Comparison of ENCODE assay signal across 9 mouse cellular contexts in genomic region chr9:41805491-41806288, GRCm38 (mm10).
DNase-seq lines count a peak whose midpoint lies in the region; ATAC-seq and TF ChIP-seq lines count a peak whose summit lies in the region.
"Had no signal": no experiment of that assay in that cellular context is flagged by ENCODE, and none has a peak within 500 bp of the region (broad histone marks: within the 10 kb centered on the region; RNA-seq: fewer than 3 reads in every experiment).

No protein-coding gene starts in this region.

- WGBS in lung, postnatal 0 days = 37% methylated on average over 15 of the region's 15 CpGs
- WGBS in embryonic facial prominence, embryonic 15.5 days = 9% methylated on average over 15 of the region's 15 CpGs
- 54% methylated on average over 15 of the region's 15 CpGs for WGBS in neural tube, embryonic 13.5 days

- ATAC-seq in lung, postnatal 0 days = no peak
- ATAC-seq in embryonic facial prominence, embryonic 15.5 days (ENCODE audit: insufficient number of reproducible peaks, low FRiP score, low TSS enrichment, low read depth) = peak; percentile 79
- ATAC-seq in neural tube, embryonic 13.5 days (ENCODE audit: low read depth) = no peak

- no peaks in the 10 kb centered on the region for H3K27me3 ChIP-seq in lung, postnatal 0 days (replicated peaks; ENCODE audit: insufficient read depth, low read length)
- no peaks in the 10 kb centered on the region for H3K27me3 ChIP-seq in embryonic facial prominence, embryonic 15.5 days
- H3K27me3 ChIP-seq in neural tube, embryonic 13.5 days = no peaks in the 10 kb centered on the region
- H3K27me3 ChIP-seq: neural tube, embryonic 12.5 days had no signal

- H3K36me3 ChIP-seq in lung, postnatal 0 days (ENCODE audit: insufficient read depth, low read length) = no peaks in the 10 kb centered on the region
- H3K36me3 ChIP-seq in embryonic facial prominence, embryonic 15.5 days = no peaks in the 10 kb centered on the region
- no peaks in the 10 kb centered on the region for H3K36me3 ChIP-seq in neural tube, embryonic 13.5 days
- H3K36me3 ChIP-seq: neural tube, embryonic 12.5 days had no signal

- no peak overlapping the region for H3K27ac ChIP-seq in lung, postnatal 0 days (ENCODE audit: low read length)
- peak overlapping the region; percentile 93 for H3K27ac ChIP-seq in embryonic facial prominence, embryonic 15.5 days (replicated peaks)
- peak overlapping the region; percentile 64 for H3K27ac ChIP-seq in neural tube, embryonic 13.5 days (replicated peaks)
- H3K27ac ChIP-seq: neural tube, embryonic 12.5 days had no signal

- no peaks in the 10 kb centered on the region for H3K4me1 ChIP-seq in lung, postnatal 0 days (ENCODE audit: insufficient read depth, low read depth, low read length)
- peaks cover 34% of the 10 kb centered on the region for H3K4me1 ChIP-seq in embryonic facial prominence, embryonic 15.5 days
- H3K4me1 ChIP-seq in neural tube, embryonic 13.5 days (replicated peaks) = peaks cover 28% of the 10 kb centered on the region

- H3K4me2 ChIP-seq in lung, postnatal 0 days (replicated peaks; ENCODE audit: low read depth, low read length) = no peak overlapping the region
- peak overlapping the region; percentile 32 for H3K4me2 ChIP-seq in embryonic facial prominence, embryonic 15.5 days (replicated peaks)
- no peak overlapping the region for H3K4me2 ChIP-seq in neural tube, embryonic 13.5 days
- H3K4me2 ChIP-seq: neural tube, embryonic 12.5 days had no signal

- no peak for TF ChIP-seq EP300 in lung, postnatal 0 days (IDR thresholded peaks at IDR 0.05)

- no peak overlapping the region for H3K4me3 ChIP-seq in lung, postnatal 0 days (ENCODE audit: low read depth, low read length)
- no peak overlapping the region for H3K4me3 ChIP-seq in embryonic facial prominence, embryonic 15.5 days (replicated peaks)
- no peak overlapping the region for H3K4me3 ChIP-seq in neural tube, embryonic 13.5 days
- H3K4me3 ChIP-seq: neural tube, embryonic 12.5 days had no signal

- peak; percentile 10 to 15 for DNase-seq in lung, adult 18-20 months
- no peak for DNase-seq in lung, postnatal 0 days (ENCODE audit: low spot score)
- peak; percentile 43 to 62 for DNase-seq in kidney, postnatal 4 days
- no peak for DNase-seq in urinary bladder, postnatal 4 days (ENCODE audit: low spot score in 2 of 2)
- DNase-seq in cerebellum, postnatal 36 days = no peak
- DNase-seq in layer of hippocampus, adult 9-10 months (ENCODE audit: low spot score) = no peak

- TF ChIP-seq CTCF in lung, postnatal 0 days (IDR thresholded peaks at IDR 0.05) = no peak

- no peaks in the 10 kb centered on the region for H3K9me3 ChIP-seq in lung, postnatal 0 days (ENCODE audit: low read length)
- H3K9me3 ChIP-seq in embryonic facial prominence, embryonic 15.5 days (replicated peaks) = no peaks in the 10 kb centered on the region
- no peaks in the 10 kb centered on the region for H3K9me3 ChIP-seq in neural tube, embryonic 13.5 days
- H3K9me3 ChIP-seq: neural tube, embryonic 12.5 days had no signal

- H3K9ac ChIP-seq in lung, postnatal 0 days (replicated peaks; ENCODE audit: low read depth) = no peak overlapping the region
- H3K9ac ChIP-seq in embryonic facial prominence, embryonic 15.5 days = no peak overlapping the region
- H3K9ac ChIP-seq in neural tube, embryonic 13.5 days = no peak overlapping the region; the same call in 1 of the 2 replicates
- H3K9ac ChIP-seq: neural tube, embryonic 12.5 days had no signal

Comparison
In these comparisons a context has a peak if more than half of its experiments do, and no peak if none do; other contexts are left out.
1. DNase-seq: peak in lung, adult 18-20 months (2 of 2) and kidney, postnatal 4 days (2 of 2); none in lung, postnatal 0 days (single experiment), urinary bladder, postnatal 4 days (0 of 2), cerebellum, postnatal 36 days (0 of 2) and layer of hippocampus, adult 9-10 months (single experiment).